Mouse (Mus musculus) ES-CJ7 (cell line): ENCODE data around the gene Asprv1.

ENCODE experiments used
- DNase-seq: peaks from one replicate; pipeline ENCODE4 v3.0.0; 2011; ENCODE audit warnings: low read depth, low spot score

Asprv1 gene

GRCm38 (mm10) chr6:86665560-86666307 is 37.8 kb downstream of the Asprv1 start:
- DNase-seq, result no peak

- DNase-seq, result no peak
Observed at GRCm38 (mm10) chr6:86667061-86667460, 39.1 kb downstream of the Asprv1 start.

GRCm38 (mm10) chr6:86668580-86669239 is 40.7 kb downstream of the Asprv1 start, which contains the start of gene Mxd1:
Gene Mxd1, minus strand, starts transcription at chr6:86669161.
- no peak for DNase-seq

GRCm38 (mm10) chr6:86669240-86669727 is 41.3 kb downstream of the Asprv1 start:
- DNase-seq, result peak; percentile 100

GRCm38 (mm10) chr6:86670873-86671272 is 42.9 kb downstream of the Asprv1 start:
- peak; percentile 93 for DNase-seq

- DNase-seq, result no peak
Observed at GRCm38 (mm10) chr6:86678341-86678740, 50.4 kb downstream of the Asprv1 start.
